Mouse (Mus musculus) hindbrain, embryonic 14.5 days (tissue): ENCODE data around the gene Hoxb1. TPM values are rescaled to one million over a fixed set of nuclear protein-coding genes. Genes with fewer than 3 reads are reported as not detected.

ENCODE experiments used
- ATAC-seq: fragments of 200-750 bp; cut with Nextera tagmentation; 2 replicates; pipeline ENCODE4 v1.8.0; 2017; ENCODE audit warnings: moderate number of reproducible peaks, mild to moderate bottlenecking, moderate TSS enrichment, moderate library complexity; ENCODE audit not compliant: low FRiP score
- DNase-seq: peaks from one replicate; pipeline ENCODE4 v3.0.0-alpha.2; 2015; ENCODE audit warnings: low spot score
- H3K27ac ChIP-seq: fragments of 300-500 bp; sonication (generic); 2 replicates; pipeline ENCODE4 v1.5.1; 2014; ENCODE audit warnings: mild to moderate bottlenecking, moderate library complexity
- H3K27me3 ChIP-seq: fragments of 300-500 bp; sonication (generic); 2 replicates; pipeline ENCODE4 v1.6.1; 2014; ENCODE audit warnings: mild to moderate bottlenecking, low read length, mixed read lengths; ENCODE audit not compliant: control insufficient read depth, insufficient read depth
- H3K36me3 ChIP-seq: fragments of 300-500 bp; sonication (generic); replicated peaks from 2 replicates; pipeline ENCODE4 v1.6.1; 2014; ENCODE audit not compliant: control insufficient read depth, insufficient read depth
- H3K4me1 ChIP-seq: fragments of 300-500 bp; sonication (generic); replicated peaks from 2 replicates; pipeline ENCODE4 v1.6.1; 2014; ENCODE audit warnings: antibody characterized with exemption, low read length, mixed read lengths; ENCODE audit not compliant: control insufficient read depth, insufficient read depth
- H3K4me2 ChIP-seq: fragments of 300-500 bp; sonication (generic); replicated peaks from 2 replicates; pipeline ENCODE4 v1.6.1; 2014; ENCODE audit warnings: mild to moderate bottlenecking, moderate library complexity
- H3K4me3 ChIP-seq: fragments of 300-500 bp; sonication (generic); replicated peaks from 2 replicates; pipeline ENCODE4 v1.5.1; 2014; ENCODE audit warnings: mild to moderate bottlenecking, low read length
- H3K9ac ChIP-seq: fragments of 300-500 bp; sonication (generic); 2 replicates; pipeline ENCODE4 v1.6.1; 2014
- H3K9me3 ChIP-seq: fragments of 300-500 bp; sonication (generic); 2 replicates; pipeline ENCODE4 v1.6.1; 2016; ENCODE audit warnings: low read length; ENCODE audit not compliant: control insufficient read depth
- WGBS: fragments of 180-500 bp; shearing (Covaris S2); extraction: QIAGEN DNeasy Blood & Tissue Kit; methylation state at CpG from one replicate; pipeline ENCODE4 v1.1.7; 2014; 5-methylcytosine and 5-hydroxymethylcytosine counted together
- polyA plus RNA-seq: library from polyadenylated mRNA; unstranded; fragments of >200 nt; fragmentation: Nextera tagmentation; extraction: Ambion mirVana; gene quantifications from 2 replicates; pipeline ENCODE4 v1.2.1, GENCODE M21; 2014

Hoxb1 gene
- polyA plus RNA-seq, result 0.33 and 0.56 TPM in 2 replicates

DNA sequence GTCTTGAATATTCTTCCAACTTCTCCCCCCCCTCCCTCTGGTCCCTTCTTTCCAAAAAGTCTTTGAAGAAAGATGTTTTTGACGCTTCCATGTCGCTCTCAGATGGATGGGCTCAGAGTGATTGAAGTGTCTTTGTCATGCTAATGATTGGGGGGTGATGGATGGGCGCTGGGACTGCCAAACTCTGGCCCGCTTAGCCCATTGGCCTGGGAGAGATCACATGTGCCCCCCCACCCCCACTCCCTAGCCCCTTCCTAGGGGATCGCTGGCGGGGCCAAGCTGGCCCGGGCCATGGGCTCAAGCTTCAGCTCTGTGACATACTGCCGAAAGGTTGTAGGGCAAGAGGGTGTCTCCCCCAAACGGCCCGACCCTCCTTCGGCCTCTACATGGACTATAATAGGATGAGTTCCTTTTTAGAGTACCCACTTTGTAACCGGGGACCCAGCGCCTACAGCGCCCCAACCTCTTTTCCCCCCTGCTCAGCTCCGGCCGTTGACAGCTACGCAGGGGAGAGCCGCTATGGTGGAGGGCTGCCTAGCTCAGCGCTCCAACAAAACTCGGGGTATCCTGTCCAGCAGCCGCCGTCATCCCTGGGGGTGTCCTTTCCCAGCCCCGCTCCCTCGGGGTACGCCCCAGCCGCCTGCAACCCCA, at the start of gene Hoxb1:
Gene Hoxb1, plus strand, starts transcription at position 312 of the 651 bp plus-strand sequence.
- H3K9ac ChIP-seq, result no peak within 1 kb of the TSS
- peak within 1 kb of the TSS; percentile 30 for H3K4me2 ChIP-seq

DNA sequence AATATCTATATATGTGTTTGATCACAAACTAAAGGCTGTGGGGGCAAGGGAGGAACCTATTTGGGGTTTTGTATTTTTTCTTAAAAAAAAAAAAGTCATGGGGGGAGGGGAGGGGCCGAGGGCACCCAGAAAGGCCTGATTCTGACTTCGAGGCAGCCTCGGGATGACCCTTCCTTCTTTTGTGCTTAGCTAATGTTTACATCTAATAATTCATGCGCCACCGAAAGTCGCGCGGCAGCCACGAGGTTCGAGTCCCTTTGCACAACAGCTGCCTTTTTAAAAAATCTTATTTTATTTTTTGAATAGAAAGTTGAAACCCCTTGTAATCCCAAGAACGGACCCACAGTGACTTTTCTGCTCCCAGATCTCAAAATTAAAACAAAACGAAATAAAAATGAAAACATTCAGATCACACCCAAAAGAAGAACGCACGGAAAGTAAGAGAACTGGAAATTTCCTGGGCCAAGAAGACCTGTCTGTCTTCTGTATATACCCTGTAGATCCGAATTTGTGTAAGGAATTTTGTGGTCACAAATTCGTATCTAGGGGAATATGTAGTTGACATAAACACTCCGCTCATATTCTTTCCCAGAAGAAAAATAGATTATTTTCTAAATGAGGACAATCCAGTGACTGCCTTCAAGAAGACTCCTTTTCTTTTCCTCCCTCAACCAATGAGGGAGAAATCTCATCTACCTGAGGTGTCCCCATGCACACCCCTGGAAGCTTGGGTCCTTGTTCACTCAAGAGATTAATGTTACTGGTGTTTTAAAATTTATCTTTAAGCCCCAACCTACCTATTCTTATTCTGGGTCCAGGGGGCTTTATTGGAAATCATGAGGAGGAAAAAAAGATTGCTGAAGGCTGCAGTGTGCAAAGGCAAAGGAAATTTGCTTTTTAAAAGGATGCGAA, 48.6 kb upstream of the Hoxb1 start:
- no peaks in the 10 kb centered on the region; the same call in 1 of the 2 replicates for H3K4me1 ChIP-seq
- no peaks in the 10 kb centered on the region for H3K9me3 ChIP-seq
- peak overlapping the region; percentile 97 for H3K9ac ChIP-seq
- H3K27me3 ChIP-seq, result peaks cover 90% of the 10 kb centered on the region
- H3K4me3 ChIP-seq, result peak overlapping the region; percentile 48
- H3K27ac ChIP-seq, result peak overlapping the region; percentile 99
- ATAC-seq, result no peak
- DNase-seq, result no peak
- 5% methylated on average over 18 of the region's 18 CpGs for WGBS
- peak overlapping the region; percentile 77 for H3K4me2 ChIP-seq
- H3K36me3 ChIP-seq, result no peaks in the 10 kb centered on the region

More for the DNA sequence above, at the start of gene Hoxb1:
- DNase-seq, result no peak
- no peak within 1 kb of the TSS; the same call in 1 of the 2 replicates for H3K4me3 ChIP-seq
- WGBS, result under 1% methylated on average over 26 of the region's 26 CpGs
- H3K27ac ChIP-seq, result no peak within 1 kb of the TSS
- no peak for ATAC-seq
- H3K36me3 ChIP-seq, result no peaks in the 10 kb centered on the region
- no peaks in the 10 kb centered on the region for H3K9me3 ChIP-seq
- peaks cover 93% of the 10 kb centered on the region for H3K27me3 ChIP-seq
- no peaks in the 10 kb centered on the region for H3K4me1 ChIP-seq

DNA sequence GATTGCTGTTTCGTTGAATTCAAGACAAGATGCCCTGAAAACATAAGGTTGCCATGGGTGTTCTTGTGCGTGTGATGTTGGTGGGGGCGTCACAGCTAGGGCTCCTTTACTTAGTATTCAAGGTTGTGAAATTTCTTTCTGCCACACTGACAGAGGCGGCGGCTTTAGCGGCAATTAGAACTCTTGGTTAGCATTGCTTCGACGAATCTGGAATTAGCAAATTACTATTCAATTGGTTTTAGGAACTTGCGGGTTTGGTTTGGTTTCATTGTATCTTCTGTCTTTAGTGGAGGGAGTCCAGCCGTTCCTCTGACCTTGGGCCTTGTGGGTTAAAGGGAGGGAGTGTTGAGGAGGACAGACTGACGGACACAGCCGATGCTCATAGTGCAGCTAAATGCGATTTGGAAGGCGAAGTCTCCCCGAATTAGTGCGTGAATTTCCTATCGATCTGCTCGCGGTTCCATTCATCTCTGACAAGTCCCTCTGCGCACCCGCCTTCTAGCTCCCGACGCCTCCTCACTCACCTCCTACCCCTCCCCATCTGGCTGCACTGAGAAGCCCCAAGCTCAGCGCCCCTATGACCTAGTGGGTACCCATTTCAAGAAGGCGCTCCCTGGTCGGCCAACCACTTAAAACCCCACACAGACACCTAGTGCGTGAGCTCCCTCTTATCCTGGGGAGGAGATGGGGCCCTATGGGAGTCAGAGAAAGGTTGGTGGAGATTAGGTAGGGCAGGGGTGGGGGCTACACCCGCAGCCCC, 47.8 kb upstream of the Hoxb1 start, which contains the start of gene Hoxb4:
Gene Hoxb4, plus strand, starts transcription at position 660 of the 760 bp plus-strand sequence.
- peak; percentile 51 for ATAC-seq
- peak within 1 kb of the TSS; percentile 97 for H3K9ac ChIP-seq
- H3K27me3 ChIP-seq, result peaks cover 90% of the 10 kb centered on the region
- no peak for DNase-seq
- no peaks in the 10 kb centered on the region for H3K36me3 ChIP-seq
- peak within 1 kb of the TSS; percentile 77 for H3K4me2 ChIP-seq
- H3K4me3 ChIP-seq, result peak within 1 kb of the TSS; percentile 48
- WGBS, result 1% methylated on average over 28 of the region's 28 CpGs
- no peaks in the 10 kb centered on the region; the same call in 1 of the 2 replicates for H3K4me1 ChIP-seq
- H3K27ac ChIP-seq, result peak within 1 kb of the TSS; percentile 99
- no peaks in the 10 kb centered on the region for H3K9me3 ChIP-seq

DNA sequence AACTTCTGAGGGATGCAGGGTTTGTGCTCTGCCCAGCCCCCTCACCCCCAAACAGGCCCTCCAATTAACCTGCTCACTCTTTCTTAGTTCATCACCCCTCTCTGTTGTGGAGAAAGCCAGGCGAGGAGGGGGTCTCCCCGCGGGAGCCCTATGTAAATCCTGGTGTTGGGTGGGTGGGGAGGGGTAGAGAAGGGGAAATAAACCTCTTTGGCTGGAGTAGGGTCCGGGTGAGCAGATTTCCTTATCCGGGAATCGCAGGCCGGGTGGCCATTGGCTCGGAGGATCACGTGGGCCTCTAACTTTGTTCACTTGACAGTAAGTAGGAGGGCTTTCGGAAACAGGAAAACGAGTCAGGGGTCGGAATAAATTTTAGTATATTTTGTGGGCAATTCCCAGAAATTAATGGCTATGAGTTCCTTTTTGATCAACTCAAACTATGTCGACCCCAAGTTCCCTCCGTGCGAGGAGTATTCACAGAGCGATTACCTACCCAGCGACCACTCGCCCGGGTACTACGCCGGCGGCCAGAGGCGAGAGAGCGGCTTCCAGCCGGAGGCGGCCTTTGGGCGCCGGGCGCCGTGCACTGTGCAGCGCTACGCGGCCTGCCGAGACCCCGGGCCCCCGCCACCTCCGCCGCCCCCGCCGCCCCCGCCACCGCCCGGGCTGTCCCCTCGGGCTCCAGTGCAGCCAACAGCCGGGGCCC, 47.0 kb upstream of the Hoxb1 start:
- whole genome bisulfite sequencing, result under 1% methylated on average over 36 of the region's 45 CpGs
- Histone ChIP-seq H3K4me2 (peak overlapping the region; percentile 77), H3K27me3 (peaks cover 90% of the 10 kb centered on the region), H3K9ac (peak overlapping the region; percentile 97), H3K4me1 (no peaks in the 10 kb centered on the region; the same call in 1 of the 2 replicates), H3K9me3 (no peaks in the 10 kb centered on the region), H3K36me3 (no peaks in the 10 kb centered on the region), H3K4me3 (peak overlapping the region; percentile 48), H3K27ac (peak overlapping the region; percentile 99)
- ATAC-seq (peak; percentile 71), DNase-seq (peak; percentile 77)

DNA sequence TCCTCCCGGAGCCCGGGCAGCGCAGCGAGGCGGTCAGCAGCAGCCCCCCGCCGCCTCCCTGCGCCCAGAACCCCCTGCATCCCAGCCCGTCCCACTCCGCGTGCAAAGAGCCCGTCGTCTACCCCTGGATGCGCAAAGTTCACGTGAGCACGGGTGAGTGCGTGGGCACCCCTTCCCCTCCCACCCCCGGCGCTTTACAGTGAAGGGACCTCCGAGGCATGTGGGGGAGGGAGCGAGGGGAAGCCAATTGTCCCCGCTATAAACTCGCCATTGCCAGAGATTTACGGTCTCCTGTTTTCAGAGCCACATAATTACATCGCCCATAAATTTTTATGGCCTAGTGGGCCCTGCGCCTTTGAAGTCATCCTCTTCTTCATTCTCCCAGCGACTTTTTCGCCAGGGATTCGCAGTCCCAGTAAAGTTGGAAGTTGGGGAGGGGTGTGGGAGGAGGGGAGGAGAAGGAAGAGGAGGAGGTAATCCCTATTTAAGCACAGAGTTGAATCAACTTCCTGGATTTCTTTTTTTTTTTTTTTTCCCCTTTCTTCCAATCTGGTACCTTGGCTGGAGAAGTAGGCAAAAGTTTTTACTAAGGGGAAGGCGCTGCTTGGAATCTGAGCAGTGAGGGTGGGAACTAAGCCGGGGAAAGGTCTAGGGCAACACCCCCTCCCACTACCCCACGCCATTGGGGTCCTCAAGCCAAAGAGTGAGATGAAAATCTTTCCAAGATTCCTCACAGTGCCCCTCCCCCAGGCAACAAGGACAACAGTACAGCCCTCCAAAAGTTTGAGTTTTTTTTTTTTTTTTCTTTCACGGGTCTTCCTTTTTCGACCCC, 46.3 kb upstream of the Hoxb1 start:
- peaks cover 88% of the 10 kb centered on the region for H3K27me3 ChIP-seq
- peak overlapping the region; percentile 77 for H3K4me2 ChIP-seq
- ATAC-seq (peak; percentile 58), DNase-seq (no peak)
- no peaks in the 10 kb centered on the region for H3K9me3 ChIP-seq
- peak overlapping the region; percentile 99 for H3K27ac ChIP-seq
- H3K4me1 ChIP-seq, result no peaks in the 10 kb centered on the region
- peak overlapping the region; percentile 97 for H3K9ac ChIP-seq
- under 1% methylated on average over 33 of the region's 34 CpGs for WGBS
- peak overlapping the region; percentile 48 for H3K4me3 ChIP-seq
- H3K36me3 ChIP-seq, result no peaks in the 10 kb centered on the region

DNA sequence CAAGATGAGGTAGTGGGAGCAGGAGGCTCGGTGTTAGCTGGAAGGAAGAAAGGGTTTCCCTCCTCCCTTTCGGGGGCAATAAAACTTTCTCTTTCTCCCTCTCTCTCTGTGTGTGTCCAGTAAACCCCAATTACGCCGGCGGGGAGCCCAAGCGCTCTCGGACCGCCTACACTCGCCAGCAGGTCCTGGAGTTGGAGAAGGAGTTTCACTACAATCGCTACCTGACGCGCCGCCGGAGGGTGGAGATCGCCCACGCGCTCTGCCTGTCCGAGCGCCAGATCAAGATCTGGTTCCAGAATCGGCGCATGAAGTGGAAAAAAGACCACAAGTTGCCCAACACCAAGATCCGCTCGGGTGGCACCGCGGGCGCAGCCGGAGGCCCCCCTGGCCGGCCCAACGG, 45.6 kb upstream of the Hoxb1 start:
- ATAC-seq (no peak), DNase-seq (no peak)
- H3K4me1 ChIP-seq, result no peaks in the 10 kb centered on the region
- peak overlapping the region; percentile 99 for H3K27ac ChIP-seq
- H3K4me2 ChIP-seq, result peak overlapping the region; percentile 77
- peaks cover 88% of the 10 kb centered on the region for H3K27me3 ChIP-seq
- peak overlapping the region; percentile 48 for H3K4me3 ChIP-seq
- H3K36me3 ChIP-seq, result no peaks in the 10 kb centered on the region
- peak overlapping the region; percentile 97 for H3K9ac ChIP-seq
- H3K9me3 ChIP-seq, result no peaks in the 10 kb centered on the region
- under 1% methylated on average over 29 of the region's 29 CpGs for WGBS

DNA sequence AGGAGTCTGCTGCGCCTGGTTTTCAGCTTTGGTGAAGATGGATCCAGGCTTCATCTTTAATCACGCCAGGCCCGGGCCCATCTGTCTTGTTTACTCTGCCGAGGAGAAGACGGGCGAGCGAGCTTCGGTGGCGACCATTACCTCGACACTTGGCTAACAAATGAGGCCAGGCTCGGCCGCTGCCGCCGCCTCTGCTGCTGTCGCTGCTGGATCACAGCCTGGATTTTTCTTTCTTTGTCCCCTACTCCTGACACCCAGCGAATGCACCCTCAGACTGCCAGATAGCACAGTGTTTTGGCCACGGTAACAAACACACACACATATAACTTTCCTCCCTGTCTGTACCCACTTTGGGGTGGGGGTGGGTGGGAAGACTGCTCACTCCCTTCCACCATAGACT, 44.9 kb upstream of the Hoxb1 start:
- ATAC-seq (no peak), DNase-seq (no peak)
- WGBS, result 2% methylated on average over 17 of the region's 17 CpGs
- peak overlapping the region; percentile 77 for H3K4me2 ChIP-seq
- H3K4me3 ChIP-seq, result peak overlapping the region; percentile 48
- H3K4me1 ChIP-seq, result no peaks in the 10 kb centered on the region
- H3K36me3 ChIP-seq, result no peaks in the 10 kb centered on the region
- peak overlapping the region; percentile 99 for H3K27ac ChIP-seq
- peak overlapping the region; percentile 97 for H3K9ac ChIP-seq
- H3K9me3 ChIP-seq, result no peaks in the 10 kb centered on the region
- H3K27me3 ChIP-seq, result peaks cover 88% of the 10 kb centered on the region

DNA sequence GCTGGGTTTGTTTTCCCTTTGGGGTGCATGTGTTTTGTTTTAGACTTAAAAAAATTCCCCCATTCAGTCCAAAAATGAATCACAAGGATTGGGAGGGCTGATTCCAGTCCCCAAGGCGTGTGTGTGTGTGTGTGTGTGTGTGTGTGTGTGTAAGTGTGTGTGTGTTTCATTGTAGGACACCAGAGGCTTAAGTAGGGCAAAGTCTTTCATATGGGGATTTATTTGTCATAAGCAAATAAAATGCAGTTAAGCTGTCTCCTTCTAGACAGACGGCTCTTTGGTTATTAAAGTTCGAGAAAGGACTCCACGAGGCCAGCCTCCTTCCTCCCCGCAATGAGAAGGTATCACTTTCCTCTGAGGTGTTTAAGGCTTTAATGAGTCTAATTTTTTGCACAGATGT, 43.7 kb upstream of the Hoxb1 start:
- DNase-seq, result no peak
- Histone ChIP-seq H3K9ac (peak overlapping the region; percentile 97), H3K4me3 (peak overlapping the region; percentile 48), H3K27me3 (peaks cover 89% of the 10 kb centered on the region), H3K9me3 (no peaks in the 10 kb centered on the region), H3K4me1 (no peaks in the 10 kb centered on the region), H3K36me3 (no peaks in the 10 kb centered on the region), H3K27ac (peak overlapping the region; percentile 99), H3K4me2 (peak overlapping the region; percentile 77)
- no peak for ATAC-seq
- 11% methylated on average over 5 of the region's 5 CpGs for WGBS
